In the genomic region with DNA sequence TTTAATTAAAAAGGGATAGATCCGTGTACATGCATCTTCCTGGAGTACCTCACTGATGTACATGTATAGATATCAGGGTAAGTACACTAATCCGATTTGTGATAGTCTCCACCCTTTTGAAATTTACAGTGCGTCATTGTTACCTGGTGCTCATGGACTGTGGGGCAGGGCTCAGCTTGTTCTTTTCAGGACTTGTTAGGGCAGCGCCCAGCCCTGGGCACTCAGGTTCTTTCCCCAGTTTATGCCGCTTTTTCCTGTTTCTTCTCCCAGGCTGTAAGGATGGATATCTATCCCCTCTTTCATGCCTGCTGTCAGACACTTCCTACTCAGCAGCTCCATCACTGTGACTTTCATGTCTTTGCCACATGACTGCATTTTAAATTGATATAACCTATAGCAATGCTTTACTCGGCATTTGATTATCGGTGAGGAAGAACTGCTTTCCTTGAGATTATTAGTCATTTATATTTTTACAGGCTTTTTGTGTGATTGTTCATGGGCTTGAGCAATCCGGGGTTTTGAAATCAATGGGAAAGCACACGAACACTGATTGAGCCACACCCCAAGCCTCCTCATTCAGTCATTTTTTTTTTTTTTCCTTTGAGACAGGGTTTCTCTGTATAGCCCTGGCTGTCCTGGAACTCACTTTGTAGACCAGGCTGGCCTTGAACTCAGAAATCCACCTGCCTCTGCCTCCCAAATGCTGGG, we compare ENCODE assay signal across 33 mouse cellular contexts. TPM values are rescaled to one million over a fixed set of nuclear protein-coding genes. Genes with fewer than 3 reads are reported as not detected.
DNase-seq lines count a peak whose midpoint lies in the region; ATAC-seq and TF ChIP-seq lines count a peak whose summit lies in the region.
"Had no signal": no experiment of that assay in that cellular context is flagged by ENCODE, and none has a peak within 500 bp of the region (broad histone marks: within the 10 kb centered on the region; RNA-seq: fewer than 3 reads in every experiment).

No protein-coding gene starts in this region.

- no peak overlapping the region for H3K4me2 ChIP-seq in embryonic facial prominence, embryonic 14.5 days (ENCODE audit: low read depth, low read length)
- H3K4me2 ChIP-seq in stomach, postnatal 0 days (replicated peaks; ENCODE audit: low read depth), result no peak overlapping the region
- H3K4me2 ChIP-seq: forebrain, embryonic 15.5 days; hindbrain, embryonic 12.5 days; intestine, embryonic 15.5 days; lung, embryonic 14.5 days; midbrain, embryonic 12.5 days; neural tube, embryonic 13.5 days had no signal

- TF ChIP-seq EP300 in stomach, postnatal 0 days (optimal IDR thresholded peaks at IDR 0.05), result no peak

- H3K9ac ChIP-seq in embryonic facial prominence, embryonic 14.5 days (ENCODE audit: low read depth, low read length), result no peak overlapping the region
- H3K9ac ChIP-seq in stomach, postnatal 0 days (ENCODE audit: low read length), result no peak overlapping the region
- H3K9ac ChIP-seq: forebrain, embryonic 15.5 days; hindbrain, embryonic 12.5 days; intestine, embryonic 15.5 days; liver, embryonic 14.5 days; lung, embryonic 14.5 days; midbrain, embryonic 12.5 days; neural tube, embryonic 13.5 days had no signal

- H3K9me3 ChIP-seq in embryonic facial prominence, embryonic 14.5 days (ENCODE audit: control insufficient read depth, low read length), result no peaks in the 10 kb centered on the region
- H3K9me3 ChIP-seq in embryonic facial prominence, embryonic 10.5 days, result no peaks in the 10 kb centered on the region
- H3K9me3 ChIP-seq in stomach, postnatal 0 days (ENCODE audit: control insufficient read depth, low read length), result no peaks in the 10 kb centered on the region
- H3K9me3 ChIP-seq: forebrain, embryonic 10.5 days; forebrain, embryonic 15.5 days; heart, embryonic 10.5 days; hindbrain, embryonic 12.5 days; intestine, embryonic 15.5 days; megakaryocyte, embryonic 14.5 days; midbrain, embryonic 12.5 days; neural tube, embryonic 13.5 days had no signal

- H3K36me3 ChIP-seq in embryonic facial prominence, embryonic 14.5 days (ENCODE audit: control insufficient read depth, insufficient read depth, low read length), result 0 out of 2 replicates have a peak, but pooled peaks cover under 1% of the 10 kb centered on the region
- H3K36me3 ChIP-seq in embryonic facial prominence, embryonic 10.5 days (replicated peaks), result no peaks in the 10 kb centered on the region; the same call in 1 of the 2 replicates
- H3K36me3 ChIP-seq in stomach, postnatal 0 days (ENCODE audit: control insufficient read depth, insufficient read depth, low read length), result no peaks in the 10 kb centered on the region
- H3K36me3 ChIP-seq: forebrain, embryonic 15.5 days; heart, embryonic 10.5 days; hindbrain, embryonic 12.5 days; intestine, embryonic 15.5 days; midbrain, embryonic 12.5 days had no signal

- no peaks in the 10 kb centered on the region for H3K27me3 ChIP-seq in embryonic facial prominence, embryonic 14.5 days (replicated peaks; ENCODE audit: control insufficient read depth, insufficient read depth, low read length)
- no peaks in the 10 kb centered on the region for H3K27me3 ChIP-seq in embryonic facial prominence, embryonic 10.5 days (replicated peaks; ENCODE audit: low read depth, poor library complexity, severe bottlenecking)
- H3K27me3 ChIP-seq in stomach, postnatal 0 days (ENCODE audit: control insufficient read depth, insufficient read depth, low read length), result no peaks in the 10 kb centered on the region
- H3K27me3 ChIP-seq: forebrain, embryonic 15.5 days; hindbrain, embryonic 12.5 days; intestine, embryonic 15.5 days; megakaryocyte, embryonic 14.5 days; midbrain, embryonic 12.5 days; neural tube, embryonic 13.5 days; Patski had no signal

- no peak for TF ChIP-seq CTCF in stomach, postnatal 0 days (IDR thresholded peaks at IDR 0.05; ENCODE audit: low read depth)

- peaks cover 12% of the 10 kb centered on the region; the same call in 1 of the 2 replicates for H3K4me1 ChIP-seq in embryonic facial prominence, embryonic 14.5 days (ENCODE audit: control insufficient read depth, insufficient read depth, low read length)
- H3K4me1 ChIP-seq in embryonic facial prominence, embryonic 10.5 days, result peaks cover 11% of the 10 kb centered on the region
- H3K4me1 ChIP-seq in stomach, postnatal 0 days (replicated peaks; ENCODE audit: control insufficient read depth, insufficient read depth), result no peaks in the 10 kb centered on the region

- H3K27ac ChIP-seq in embryonic facial prominence, embryonic 14.5 days (replicated peaks; ENCODE audit: low read depth, low read length), result no peak overlapping the region
- no peak overlapping the region for H3K27ac ChIP-seq in embryonic facial prominence, embryonic 10.5 days (replicated peaks)
- 0 out of 2 replicates have a peak overlapping the region, but pooled peaks have one; percentile 56 for H3K27ac ChIP-seq in stomach, postnatal 0 days (replicated peaks)
- H3K27ac ChIP-seq: forebrain, embryonic 10.5 days; forebrain, embryonic 15.5 days; gastrocnemius, adult 2 months; heart, embryonic 10.5 days; hindbrain, embryonic 12.5 days; hindbrain, postnatal 0 days; intestine, embryonic 15.5 days; layer of hippocampus, adult 2 months; liver, embryonic 14.5 days; midbrain, embryonic 12.5 days; neural tube, embryonic 13.5 days had no signal

- peak; percentile 36 for DNase-seq in embryonic facial prominence, embryonic 14.5 days (ENCODE audit: low spot score)
- no peak for DNase-seq in embryonic facial prominence, embryonic 10.5 days (ENCODE audit: low spot score)
- DNase-seq in urinary bladder, postnatal 14 days (ENCODE audit: low spot score), result peak; percentile 44
- no peak for DNase-seq in urinary bladder, adult 2 months (ENCODE audit: low spot score)
- DNase-seq in fat pad, adult 2 months (ENCODE audit: extremely low read depth, low read depth, low spot score), result peak; percentile 54
- no peak for DNase-seq in stomach, postnatal 0 days (ENCODE audit: low spot score)
- DNase-seq in heart, adult 8-10 months (ENCODE audit: low spot score), result no peak
- DNase-seq in natural killer cell, adult 2 months (ENCODE audit: low spot score in 2 of 2), result no peak
- DNase-seq: B cell, adult 2 months; cerebellum, adult 2 months; gastrocnemius, adult 2 months; gastrocnemius, postnatal 36 days; heart, postnatal 36 days; kidney, adult 2 months; kidney, postnatal 36 days; left cerebral cortex, postnatal 4 days; lung, embryonic 14.5 days; right cerebral cortex, postnatal 4 days; thymus, postnatal 14 days had no signal

- WGBS in embryonic facial prominence, embryonic 14.5 days, result 84% methylated on average over 9 of the region's 9 CpGs
- WGBS in embryonic facial prominence, embryonic 10.5 days, result 91% methylated on average over 9 of the region's 9 CpGs
- 61% methylated on average over 9 of the region's 9 CpGs for WGBS in stomach, postnatal 0 days

- no peak for ATAC-seq in embryonic facial prominence, embryonic 14.5 days (ENCODE audit: low read depth)
- peak; percentile 30; the same call in 1 of the 2 replicates for ATAC-seq in stomach, postnatal 0 days (ENCODE audit: low FRiP score, low TSS enrichment)
- ATAC-seq: forebrain, embryonic 15.5 days; hindbrain, postnatal 0 days; intestine, embryonic 15.5 days; Patski had no signal

- no peak overlapping the region for H3K4me3 ChIP-seq in embryonic facial prominence, embryonic 14.5 days (ENCODE audit: low read depth, low read length)
- H3K4me3 ChIP-seq in embryonic facial prominence, embryonic 10.5 days, result no peak overlapping the region
- H3K4me3 ChIP-seq in stomach, postnatal 0 days (ENCODE audit: low read depth, low read length), result no peak overlapping the region
- H3K4me3 ChIP-seq: forebrain, embryonic 10.5 days; forebrain, embryonic 15.5 days; gastrocnemius, adult 2 months; heart, embryonic 10.5 days; hindbrain, embryonic 12.5 days; intestine, embryonic 15.5 days; layer of hippocampus, adult 2 months; megakaryocyte, embryonic 14.5 days; midbrain, embryonic 12.5 days; myocyte; neural tube, embryonic 13.5 days had no signal

RNA-seq across cellular contexts. Expression of a gene that starts 1.2 kb away (rescaled TPM):
- 22.3 and 23.9 TPM in 2 replicates for polyA plus RNA-seq in embryonic facial prominence, embryonic 14.5 days (2014; fragmentation: Nextera tagmentation; extraction: Ambion mirVana)
- polyA plus RNA-seq in embryonic facial prominence, embryonic 10.5 days (2016; fragmentation: Nextera tagmentation; extraction: Ambion mirVana), result 14.4 and 15.1 TPM in 2 replicates
- 17.2 and 20.9 TPM in 2 replicates for polyA plus RNA-seq in urinary bladder, adult 2 months (2012; rRNA removed)
- 25.6 and 26.1 TPM in 2 replicates for polyA plus RNA-seq in stomach, postnatal 0 days (2015; fragmentation: Nextera tagmentation; extraction: Ambion mirVana)
- 1 to 10 TPM; 7.1 to 8.6 (median 8.1) TPM for total RNA-seq in heart, adult 8-10 months (2022)

RNA-seq across cellular contexts. Expression of a gene that starts 10.4 kb away (rescaled TPM):
- 0.85 and 1.2 TPM in 2 replicates for polyA plus RNA-seq in embryonic facial prominence, embryonic 14.5 days (2014; fragmentation: Nextera tagmentation; extraction: Ambion mirVana)
- polyA plus RNA-seq in embryonic facial prominence, embryonic 10.5 days (2016; fragmentation: Nextera tagmentation; extraction: Ambion mirVana), result 0.50 and 0.55 TPM in 2 replicates
- polyA plus RNA-seq in urinary bladder, adult 2 months (2012; rRNA removed), result 0.25 TPM in 2 replicates
- polyA plus RNA-seq in stomach, postnatal 0 days (2015; fragmentation: Nextera tagmentation; extraction: Ambion mirVana), result 0.29 TPM in 2 replicates
- total RNA-seq in heart, adult 8-10 months (2022), result under 1 TPM in 2 of 4 experiments, not detected in 2; 0.12 to 0.16 TPM
- total RNA-seq: gastrocnemius, adult 2 months; heart, postnatal 36 days had no signal
- polyA plus RNA-seq: spleen, adult 2 months had no signal

RNA-seq across cellular contexts. Expression of a gene that starts 40.2 kb away (rescaled TPM):
- polyA plus RNA-seq in embryonic facial prominence, embryonic 14.5 days (2014; fragmentation: Nextera tagmentation; extraction: Ambion mirVana), result 25.7 and 27.8 TPM in 2 replicates
- 15.5 and 16.2 TPM in 2 replicates for polyA plus RNA-seq in embryonic facial prominence, embryonic 10.5 days (2016; fragmentation: Nextera tagmentation; extraction: Ambion mirVana)
- 17.0 and 18.2 TPM in 2 replicates for polyA plus RNA-seq in urinary bladder, adult 2 months (2012; rRNA removed)
- 31.0 and 31.6 TPM in 2 replicates for polyA plus RNA-seq in stomach, postnatal 0 days (2015; fragmentation: Nextera tagmentation; extraction: Ambion mirVana)
- total RNA-seq in heart, adult 8-10 months (2022), result 10 to 100 TPM; 52.6 to 61.9 (median 58.5) TPM

Comparison
In these comparisons a context has a peak if more than half of its experiments do, and no peak if none do; other contexts are left out.
1. DNase-seq: peak in embryonic facial prominence, embryonic 14.5 days (single experiment), urinary bladder, postnatal 14 days (single experiment) and fat pad, adult 2 months (single experiment); none in embryonic facial prominence, embryonic 10.5 days (single experiment), urinary bladder, adult 2 months (single experiment), stomach, postnatal 0 days (single experiment), heart, adult 8-10 months (single experiment) and natural killer cell, adult 2 months (0 of 2).